Mouse (Mus musculus): ENCODE data around the gene Pknox2. TPM values are rescaled to one million over a fixed set of nuclear protein-coding genes. Genes with fewer than 3 reads are reported as not detected.

Gene Pknox2
- 1 to 10 TPM in 1 of 26 experiments, not detected in 25; 2.0 TPM for total RNA-seq (2018; cell fraction: chromatin; rRNA removed)
- total RNA-seq (2018; cell fraction: cytosol; rRNA removed) = not detected
- total RNA-seq (2018; cell fraction: nucleus; rRNA removed) = under 1 TPM in 1 of 26 experiments, not detected in 25; 0.34 TPM
- not detected in 3 replicates for polyA plus RNA-seq (2018)

- H3K79me2 ChIP-seq (ENCODE audit: inconsistent target) = no peaks in the 10 kb centered on the region
- 14% methylated on average over 5 of the region's 13 CpGs for WGBS (ENCODE audit: missing documents)
- no peak within 1 kb of the TSS for H3K4me3 ChIP-seq (ENCODE audit: inconsistent target)
- H3K27ac ChIP-seq = no peak within 1 kb of the TSS
- no peaks in the 10 kb centered on the region for H3K36me3 ChIP-seq (ENCODE audit: inconsistent target)
Measured at GRCm38 (mm10) chr9:37147359-37147685, at the start of gene Pknox2. Gene Pknox2 (minus strand): TSS chr9:37147407.

DNA sequence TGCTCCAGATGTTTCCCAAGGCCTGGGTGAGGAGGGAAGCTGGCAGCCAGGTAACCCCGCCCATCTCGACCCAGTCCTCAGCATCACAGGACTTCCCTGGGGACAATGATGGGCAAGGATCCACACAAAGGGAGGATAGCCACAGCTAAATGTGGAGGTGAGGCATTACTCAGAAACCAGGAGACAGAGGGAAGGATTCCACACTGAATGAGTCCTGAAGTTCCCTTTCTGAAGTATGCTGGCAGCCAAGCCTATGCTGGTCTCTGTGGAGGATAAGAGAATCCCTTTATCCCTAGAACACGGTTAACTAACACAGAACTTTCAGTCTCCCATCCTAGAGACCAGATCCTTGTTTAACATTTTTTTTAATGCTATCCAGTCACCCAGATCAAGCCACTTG is 40.8 kb upstream of the Pknox2 start:
- H3K4me3 ChIP-seq (ENCODE audit: inconsistent target) = no peak overlapping the region
- H3K27ac ChIP-seq = no peak overlapping the region
- no peaks in the 10 kb centered on the region for H3K79me2 ChIP-seq (ENCODE audit: inconsistent target)
- no peaks in the 10 kb centered on the region for H3K36me3 ChIP-seq (ENCODE audit: inconsistent target)
- WGBS (ENCODE audit: missing documents) = 89% methylated on average over 3 of the region's 3 CpGs

DNA sequence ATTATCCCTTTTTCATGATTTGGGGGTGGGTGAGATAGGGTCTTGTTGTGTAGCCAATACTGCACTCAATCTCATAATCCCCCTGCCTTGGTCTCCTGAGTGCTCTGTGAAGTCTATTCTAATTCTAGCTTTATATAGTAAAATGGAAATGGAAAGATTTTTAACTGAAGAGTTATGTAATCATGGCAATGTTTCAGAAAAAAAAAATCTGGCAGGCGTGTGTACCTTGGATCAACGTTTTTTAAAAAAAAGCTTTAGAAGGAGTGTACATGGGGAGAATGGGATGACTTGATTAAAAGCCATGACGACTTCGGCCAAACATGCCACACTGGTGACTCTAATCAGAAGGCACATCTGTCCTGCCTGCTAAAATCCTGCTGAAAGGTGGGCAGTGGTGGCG is 40.2 kb upstream of the Pknox2 start:
- H3K27ac ChIP-seq = no peak overlapping the region
- no peaks in the 10 kb centered on the region for H3K79me2 ChIP-seq (ENCODE audit: inconsistent target)
- WGBS (ENCODE audit: missing documents) = 89% methylated on average over 5 of the region's 5 CpGs
- no peak overlapping the region for H3K4me3 ChIP-seq (ENCODE audit: inconsistent target)
- H3K36me3 ChIP-seq (ENCODE audit: inconsistent target) = no peaks in the 10 kb centered on the region

DNA sequence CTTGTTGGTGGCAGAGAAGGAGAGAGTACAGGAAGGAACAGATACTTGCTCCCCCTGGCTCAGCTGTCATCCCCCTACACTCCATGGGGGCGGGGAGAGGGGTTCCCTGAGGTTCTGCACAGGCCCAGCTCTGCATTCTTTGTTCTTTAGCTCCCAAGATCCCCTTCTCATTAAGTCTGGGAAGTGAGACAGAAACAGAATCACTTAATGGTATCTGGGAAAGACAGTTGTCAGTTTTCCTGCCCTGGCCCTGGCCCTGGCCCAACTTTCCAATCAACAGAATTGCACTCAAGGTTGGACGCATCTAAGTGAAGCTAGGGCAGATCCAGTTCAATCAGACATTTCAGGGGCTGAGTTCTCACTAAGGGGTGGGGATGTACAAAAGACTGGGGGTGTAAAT is 36.0 kb upstream of the Pknox2 start:
- Histone ChIP-seq H3K4me3 (ENCODE audit: inconsistent target) (no peak overlapping the region), H3K27ac (no peak overlapping the region), H3K79me2 (ENCODE audit: inconsistent target) (no peaks in the 10 kb centered on the region), H3K36me3 (ENCODE audit: inconsistent target) (no peaks in the 10 kb centered on the region)
- 83% methylated on average over 2 of the region's 2 CpGs for WGBS (ENCODE audit: missing documents)

GRCm38 (mm10) chr9:37181596-37181995 is 34.4 kb upstream of the Pknox2 start:
- no peaks in the 10 kb centered on the region for H3K36me3 ChIP-seq (ENCODE audit: inconsistent target)
- no peaks in the 10 kb centered on the region for H3K79me2 ChIP-seq (ENCODE audit: inconsistent target)
- no peak overlapping the region for H3K27ac ChIP-seq
- 90% methylated on average over 4 of the region's 5 CpGs for WGBS (ENCODE audit: missing documents)
- H3K4me3 ChIP-seq (ENCODE audit: inconsistent target) = no peak overlapping the region

GRCm38 (mm10) chr9:37179596-37179995 is 32.4 kb upstream of the Pknox2 start:
- 88% methylated on average over 4 of the region's 4 CpGs for WGBS (ENCODE audit: missing documents)
- Histone ChIP-seq H3K4me3 (ENCODE audit: inconsistent target) (no peak overlapping the region), H3K27ac (no peak overlapping the region), H3K36me3 (ENCODE audit: inconsistent target) (no peaks in the 10 kb centered on the region), H3K79me2 (ENCODE audit: inconsistent target) (no peaks in the 10 kb centered on the region)

- 57% methylated on average over 4 of the region's 4 CpGs for WGBS (ENCODE audit: missing documents)
- Histone ChIP-seq H3K4me3 (ENCODE audit: inconsistent target) (no peak overlapping the region), H3K79me2 (ENCODE audit: inconsistent target) (no peaks in the 10 kb centered on the region), H3K27ac (no peak overlapping the region), H3K36me3 (ENCODE audit: inconsistent target) (no peaks in the 10 kb centered on the region)
Measured at GRCm38 (mm10) chr9:37178911-37179310, 31.7 kb upstream of the Pknox2 start.

- H3K79me2 ChIP-seq (ENCODE audit: inconsistent target) = no peaks in the 10 kb centered on the region
- H3K27ac ChIP-seq = no peak overlapping the region
- no peak overlapping the region for H3K4me3 ChIP-seq (ENCODE audit: inconsistent target)
- 90% methylated on average over 8 of the region's 8 CpGs for WGBS (ENCODE audit: missing documents)
- H3K36me3 ChIP-seq (ENCODE audit: inconsistent target) = no peaks in the 10 kb centered on the region
Measured at GRCm38 (mm10) chr9:37177551-37177950, 30.3 kb upstream of the Pknox2 start.

DNA sequence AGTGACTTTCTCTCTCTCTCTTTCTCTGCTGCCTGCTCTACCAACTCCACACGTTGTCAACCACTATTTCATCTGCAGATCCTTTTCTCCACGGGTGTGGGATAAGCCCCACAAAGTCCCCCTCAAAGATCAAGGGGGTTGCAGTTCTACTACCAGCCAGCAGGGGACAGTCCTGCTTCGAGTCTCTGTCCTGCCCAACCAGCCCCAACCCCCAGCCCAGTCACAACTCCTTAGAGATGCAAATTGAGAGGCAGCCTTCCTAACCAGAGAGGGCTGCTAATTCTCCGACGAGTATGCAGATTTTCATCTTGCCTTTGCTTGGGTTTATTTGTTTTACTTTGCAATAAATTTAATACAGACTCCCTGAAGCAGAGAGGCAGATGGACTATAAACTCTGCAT is 29.9 kb upstream of the Pknox2 start:
- Histone ChIP-seq H3K27ac (no peak overlapping the region), H3K79me2 (ENCODE audit: inconsistent target) (no peaks in the 10 kb centered on the region), H3K36me3 (ENCODE audit: inconsistent target) (no peaks in the 10 kb centered on the region), H3K4me3 (ENCODE audit: inconsistent target) (no peak overlapping the region)
- WGBS (ENCODE audit: missing documents) = 4% methylated on average over 5 of the region's 5 CpGs

- 65% methylated on average over 3 of the region's 3 CpGs for WGBS (ENCODE audit: missing documents)
- H3K4me3 ChIP-seq (ENCODE audit: inconsistent target) = no peak overlapping the region
- H3K27ac ChIP-seq = no peak overlapping the region
- no peaks in the 10 kb centered on the region for H3K36me3 ChIP-seq (ENCODE audit: inconsistent target)
- no peaks in the 10 kb centered on the region for H3K79me2 ChIP-seq (ENCODE audit: inconsistent target)
Measured at GRCm38 (mm10) chr9:37176002-37176401, 28.8 kb upstream of the Pknox2 start.

- no peak overlapping the region for H3K27ac ChIP-seq
- no peak overlapping the region for H3K4me3 ChIP-seq (ENCODE audit: inconsistent target)
- no peaks in the 10 kb centered on the region for H3K36me3 ChIP-seq (ENCODE audit: inconsistent target)
- 46% methylated on average over 5 of the region's 5 CpGs for WGBS (ENCODE audit: missing documents)
- no peaks in the 10 kb centered on the region for H3K79me2 ChIP-seq (ENCODE audit: inconsistent target)
Measured at GRCm38 (mm10) chr9:37173376-37173775, 26.2 kb upstream of the Pknox2 start.

DNA sequence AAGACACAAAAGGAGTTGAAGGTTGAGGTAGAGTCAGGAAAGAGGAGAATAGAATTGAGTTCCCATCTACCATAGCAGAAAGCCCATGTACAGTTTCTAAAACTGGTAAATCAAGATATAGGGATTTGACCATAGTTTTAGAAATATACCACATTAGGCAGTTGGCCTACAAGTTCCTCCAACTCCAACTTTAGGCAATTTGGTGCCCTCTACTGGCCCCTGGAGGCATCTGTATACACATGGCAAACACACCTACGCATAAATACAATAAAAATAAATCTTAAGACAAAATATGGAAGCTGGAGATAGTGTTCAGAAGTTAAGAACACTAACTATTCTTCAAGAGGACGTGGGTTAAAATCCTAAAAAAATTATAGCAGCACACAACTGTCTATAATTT is 19.7 kb upstream of the Pknox2 start:
- Histone ChIP-seq H3K4me3 (ENCODE audit: inconsistent target) (no peak overlapping the region), H3K36me3 (ENCODE audit: inconsistent target) (no peaks in the 10 kb centered on the region), H3K79me2 (ENCODE audit: inconsistent target) (no peaks in the 10 kb centered on the region), H3K27ac (no peak overlapping the region)
- WGBS (ENCODE audit: missing documents) = 89% methylated on average over 2 of the region's 2 CpGs

GRCm38 (mm10) chr9:37160686-37161085 is 13.5 kb upstream of the Pknox2 start:
- Histone ChIP-seq H3K4me3 (ENCODE audit: inconsistent target) (no peak overlapping the region), H3K36me3 (ENCODE audit: inconsistent target) (no peaks in the 10 kb centered on the region), H3K79me2 (ENCODE audit: inconsistent target) (no peaks in the 10 kb centered on the region), H3K27ac (no peak overlapping the region)
- WGBS (ENCODE audit: missing documents) = 77% methylated on average over 2 of the region's 2 CpGs

GRCm38 (mm10) chr9:37147886-37148285 is 679 bp upstream of the Pknox2 start:
- no peaks in the 10 kb centered on the region for H3K79me2 ChIP-seq (ENCODE audit: inconsistent target)
- 78% methylated on average over 4 of the region's 4 CpGs for WGBS (ENCODE audit: missing documents)
- no peak overlapping the region for H3K4me3 ChIP-seq (ENCODE audit: inconsistent target)
- no peaks in the 10 kb centered on the region for H3K36me3 ChIP-seq (ENCODE audit: inconsistent target)
- no peak overlapping the region for H3K27ac ChIP-seq

DNA sequence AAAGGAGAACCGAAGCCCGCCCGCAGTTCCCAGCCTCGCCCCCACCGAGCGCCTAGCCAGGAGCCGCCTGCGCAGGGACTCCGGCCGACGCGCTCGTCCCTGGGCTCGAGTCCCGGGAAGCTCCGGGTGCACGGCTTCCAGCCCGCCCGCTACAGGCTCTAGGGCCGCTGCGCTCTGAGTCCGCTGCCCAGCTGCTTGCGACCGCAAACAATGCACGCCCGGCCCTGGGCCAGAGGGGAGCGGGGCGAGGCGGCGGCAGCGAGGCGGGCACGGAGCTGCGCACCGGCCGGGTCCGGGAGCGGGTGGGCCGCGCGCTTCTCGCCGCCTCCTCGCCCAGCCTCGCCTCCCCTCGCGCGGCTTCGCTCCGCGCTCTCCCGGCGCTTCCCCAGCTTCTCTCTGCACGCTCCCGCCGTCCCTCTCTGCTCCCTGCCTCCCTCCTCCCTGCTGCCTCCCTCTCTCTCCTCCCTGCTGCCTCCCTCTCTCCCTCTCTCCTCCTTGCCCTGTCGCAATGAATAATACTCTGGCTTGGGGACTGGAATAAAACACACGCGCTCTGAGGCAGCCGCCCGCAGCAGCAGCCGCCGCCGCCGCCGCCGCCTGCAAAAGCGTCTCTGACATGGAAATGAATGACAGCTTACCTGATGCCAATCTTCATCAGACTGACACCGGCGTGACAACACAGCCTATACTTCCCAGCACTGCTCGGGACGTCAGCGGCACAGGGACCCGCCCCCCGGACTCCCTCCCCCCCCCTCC is 426 bp downstream of the Pknox2 start:
- WGBS (ENCODE audit: missing documents) = 2% methylated on average over 56 of the region's 75 CpGs
- Histone ChIP-seq H3K27ac (no peak overlapping the region), H3K79me2 (ENCODE audit: inconsistent target) (no peaks in the 10 kb centered on the region), H3K4me3 (ENCODE audit: inconsistent target) (no peak overlapping the region), H3K36me3 (ENCODE audit: inconsistent target) (no peaks in the 10 kb centered on the region)

DNA sequence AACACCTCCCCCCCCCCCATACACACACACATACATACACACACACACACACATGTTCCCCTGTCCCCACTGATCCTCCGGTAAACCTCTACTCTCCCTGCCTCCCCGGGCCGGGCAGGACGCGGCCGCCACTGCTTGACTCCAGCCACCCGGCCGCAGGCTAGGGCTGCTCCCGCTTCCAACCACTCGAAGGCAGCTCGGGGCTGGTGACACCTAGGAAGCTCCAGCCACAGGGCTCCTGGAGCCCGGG is 929 bp downstream of the Pknox2 start:
- Histone ChIP-seq H3K36me3 (ENCODE audit: inconsistent target) (no peaks in the 10 kb centered on the region), H3K4me3 (ENCODE audit: inconsistent target) (no peak overlapping the region), H3K27ac (no peak overlapping the region), H3K79me2 (ENCODE audit: inconsistent target) (no peaks in the 10 kb centered on the region)
- WGBS (ENCODE audit: missing documents) = 3% methylated on average over 12 of the region's 12 CpGs
